Mouse (Mus musculus) heart, embryonic 12.5 days (tissue): ENCODE results near the gene Clcnka. TPM values are rescaled to one million over a fixed set of nuclear protein-coding genes. Genes with fewer than 3 reads are reported as not detected.

Experiments
- ATAC-seq: fragments of 200-750 bp; cut with Nextera tagmentation; 2 replicates; pipeline ENCODE4 v1.8.0; 2017; ENCODE audit warnings: moderate TSS enrichment, moderate library complexity; ENCODE audit not compliant: insufficient number of reproducible peaks, low FRiP score
- H3K27ac ChIP-seq: fragments of 300-500 bp; sonication (generic); 2 replicates; pipeline ENCODE4 v1.5.1; 2016; ENCODE audit warnings: mild to moderate bottlenecking, moderate library complexity; ENCODE audit not compliant: poor library complexity, severe bottlenecking
- H3K27me3 ChIP-seq: fragments of 300-500 bp; sonication (generic); replicated peaks from 2 replicates; pipeline ENCODE4 v1.6.1; 2016; ENCODE audit warnings: mild to moderate bottlenecking, moderate library complexity
- H3K36me3 ChIP-seq: fragments of 300-500 bp; sonication (generic); 2 replicates; pipeline ENCODE4 v1.6.1; 2016; ENCODE audit warnings: mild to moderate bottlenecking, moderate library complexity
- H3K4me1 ChIP-seq: fragments of 300-500 bp; sonication (generic); replicated peaks from 2 replicates; pipeline ENCODE4 v1.6.1; 2016; ENCODE audit warnings: mild to moderate bottlenecking
- H3K4me2 ChIP-seq: fragments of 300-500 bp; sonication (generic); 2 replicates; pipeline ENCODE4 v1.6.1; 2016; ENCODE audit warnings: mild to moderate bottlenecking, moderate library complexity
- H3K4me3 ChIP-seq: fragments of 300-500 bp; sonication (generic); 2 replicates; pipeline ENCODE4 v1.5.1; 2016; ENCODE audit warnings: mild to moderate bottlenecking
- H3K9ac ChIP-seq: fragments of 300-500 bp; sonication (generic); 2 replicates; pipeline ENCODE4 v1.6.1; 2016; ENCODE audit warnings: mild to moderate bottlenecking, moderate library complexity
- H3K9me3 ChIP-seq: fragments of 300-500 bp; sonication (generic); replicated peaks from 2 replicates; pipeline ENCODE4 v1.6.1; 2016; ENCODE audit warnings: mild to moderate bottlenecking, moderate library complexity
- WGBS: fragments of 180-500 bp; shearing (Covaris S2); methylation state at CpG from one replicate; pipeline ENCODE4 v1.1.7; 2016; 5-methylcytosine and 5-hydroxymethylcytosine counted together
- polyA plus RNA-seq: library from polyadenylated mRNA; unstranded; fragments of >200 nt; fragmentation: Nextera tagmentation; extraction: Ambion mirVana; gene quantifications from 2 replicates; pipeline ENCODE4 v1.2.1, GENCODE M21; 2016

The Clcnka gene
- polyA plus RNA-seq, 1 experiment from 2014 or later: 0.06 TPM

GRCm38 (mm10) chr4:141397861-141398260 lies 663 bp downstream of the Clcnka start:
- no peak overlapping the region for H3K4me2 ChIP-seq
- H3K9ac ChIP-seq: no peak overlapping the region; the same call in 1 of the 2 replicates
- no peak for ATAC-seq
- H3K4me3 ChIP-seq: no peak overlapping the region
- H3K4me1 ChIP-seq: peaks cover 8% of the 10 kb centered on the region
- H3K27me3 ChIP-seq: peaks cover 42% of the 10 kb centered on the region
- WGBS: 71% methylated on average over 12 of the region's 12 CpGs
- no peaks in the 10 kb centered on the region for H3K9me3 ChIP-seq
- no peaks in the 10 kb centered on the region for H3K36me3 ChIP-seq
- no peak overlapping the region for H3K27ac ChIP-seq

DNA sequence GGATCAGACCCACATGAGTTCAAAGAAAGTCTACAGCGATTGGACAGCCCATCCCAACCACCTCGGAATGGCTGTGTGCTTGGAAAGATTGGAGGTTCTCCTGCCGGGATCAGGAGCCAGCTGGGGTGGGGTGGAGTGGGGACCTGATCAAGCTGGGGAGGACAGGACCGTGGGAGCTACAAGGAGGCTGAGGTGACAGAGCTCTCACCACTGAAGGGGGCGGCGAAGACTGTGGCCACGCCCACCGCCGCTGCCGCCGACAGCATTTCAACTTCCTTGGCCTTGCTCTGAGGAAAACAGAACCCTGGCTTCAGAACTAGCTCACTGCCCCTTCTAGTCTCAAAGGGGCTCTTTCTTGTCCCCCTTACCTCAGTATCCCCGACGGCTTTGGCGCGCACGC lies 3.8 kb downstream of the Clcnka start:
- H3K9me3 ChIP-seq: no peaks in the 10 kb centered on the region
- H3K4me3 ChIP-seq: peak overlapping the region; percentile 18; the same call in 1 of the 2 replicates
- H3K27me3 ChIP-seq: peaks cover 55% of the 10 kb centered on the region
- 9% methylated on average over 16 of the region's 16 CpGs for WGBS
- peaks cover 8% of the 10 kb centered on the region for H3K4me1 ChIP-seq
- no peaks in the 10 kb centered on the region for H3K36me3 ChIP-seq
- H3K9ac ChIP-seq: no peak overlapping the region
- H3K4me2 ChIP-seq: peak overlapping the region; percentile 57
- ATAC-seq: no peak
- H3K27ac ChIP-seq: no peak overlapping the region

- Histone ChIP-seq H3K4me2 (no peak overlapping the region), H3K36me3 (no peaks in the 10 kb centered on the region), H3K4me3 (no peak overlapping the region), H3K9ac (no peak overlapping the region), H3K27ac (no peak overlapping the region), H3K9me3 (no peaks in the 10 kb centered on the region), H3K4me1 (peaks cover 11% of the 10 kb centered on the region), H3K27me3 (peaks cover 33% of the 10 kb centered on the region)
- WGBS: 71% methylated on average over 12 of the region's 12 CpGs
- no peak for ATAC-seq
Measured at GRCm38 (mm10) chr4:141391293-141391692, 7.2 kb downstream of the Clcnka start.

DNA sequence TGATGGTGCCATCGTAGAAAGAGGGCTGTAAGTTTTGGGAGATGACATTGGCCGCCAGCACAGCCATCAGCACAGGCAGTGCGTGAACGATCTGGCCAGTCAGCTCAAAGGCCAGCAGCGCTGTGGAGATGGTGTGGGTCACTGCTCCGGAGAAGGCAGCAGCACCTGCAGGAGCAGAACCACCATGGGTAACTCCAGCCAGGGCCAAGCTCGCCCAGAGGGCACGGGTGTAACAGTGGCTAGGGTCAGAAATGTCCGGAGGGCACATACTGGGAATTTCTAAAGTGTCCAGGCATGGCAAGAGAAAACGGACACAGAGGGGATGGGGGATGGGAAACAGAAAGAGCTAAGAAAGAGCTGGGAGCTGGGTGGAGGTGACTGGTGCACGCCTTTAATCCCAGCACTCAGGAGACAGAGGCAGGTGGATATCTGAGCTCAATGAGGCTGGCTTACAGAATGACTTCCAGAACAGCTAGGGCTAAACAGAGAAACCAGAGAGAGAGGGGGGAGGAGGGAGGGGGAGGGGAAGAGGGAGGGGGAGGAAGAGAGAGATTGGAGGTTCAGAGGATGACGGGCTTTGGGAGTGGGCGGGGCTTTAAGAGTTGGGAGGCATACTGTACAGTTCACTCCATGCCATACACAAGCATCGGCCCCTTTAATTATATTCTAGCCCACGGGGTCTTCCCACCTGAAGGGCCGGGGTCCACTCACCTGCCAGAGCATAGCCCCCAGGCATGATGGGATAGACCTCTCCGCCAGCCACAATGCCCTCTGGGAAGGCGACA lies 9.0 kb downstream of the Clcnka start:
- WGBS: 60% methylated on average over 18 of the region's 18 CpGs
- H3K4me2 ChIP-seq: no peak overlapping the region
- no peak overlapping the region for H3K27ac ChIP-seq
- H3K4me1 ChIP-seq: 0 out of 2 replicates have a peak, but pooled peaks cover 10% of the 10 kb centered on the region
- no peaks in the 10 kb centered on the region for H3K36me3 ChIP-seq
- ATAC-seq: no peak
- H3K9ac ChIP-seq: no peak overlapping the region
- no peaks in the 10 kb centered on the region for H3K9me3 ChIP-seq
- peaks cover 25% of the 10 kb centered on the region for H3K27me3 ChIP-seq
- no peak overlapping the region for H3K4me3 ChIP-seq

DNA sequence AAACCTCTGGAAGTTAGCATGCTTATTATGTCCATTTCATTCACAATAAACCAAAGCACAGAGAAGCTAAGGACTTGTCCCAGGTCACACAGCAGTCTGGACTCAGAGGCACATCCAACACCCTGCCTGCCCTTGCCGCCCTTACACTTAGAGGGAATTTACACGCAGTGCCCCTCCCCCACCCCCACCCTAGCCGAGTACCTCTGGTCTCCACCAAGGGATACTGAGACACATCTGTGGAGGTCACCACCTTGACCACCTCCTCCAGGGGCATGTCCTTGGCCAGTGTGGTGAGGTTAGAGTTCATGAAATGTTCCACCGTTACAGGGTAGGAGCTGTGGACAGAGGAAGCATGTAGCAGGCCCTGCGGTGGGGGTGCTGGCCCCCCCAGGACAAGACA lies 10.6 kb downstream of the Clcnka start:
- H3K27me3 ChIP-seq: peaks cover 37% of the 10 kb centered on the region
- H3K9me3 ChIP-seq: no peaks in the 10 kb centered on the region
- H3K4me1 ChIP-seq: peaks cover 18% of the 10 kb centered on the region; the same call in 1 of the 2 replicates
- H3K9ac ChIP-seq: no peak overlapping the region
- H3K27ac ChIP-seq: no peak overlapping the region
- no peak overlapping the region for H3K4me3 ChIP-seq
- no peak overlapping the region for H3K4me2 ChIP-seq
- 56% methylated on average over 5 of the region's 5 CpGs for WGBS
- ATAC-seq: no peak
- no peaks in the 10 kb centered on the region for H3K36me3 ChIP-seq

- no peak overlapping the region for H3K4me2 ChIP-seq
- 18% methylated on average over 5 of the region's 5 CpGs for WGBS
- H3K4me1 ChIP-seq: peaks cover 25% of the 10 kb centered on the region
- H3K9me3 ChIP-seq: no peaks in the 10 kb centered on the region
- ATAC-seq: no peak
- H3K9ac ChIP-seq: no peak overlapping the region
- H3K27ac ChIP-seq: no peak overlapping the region
- no peak overlapping the region for H3K4me3 ChIP-seq
- H3K36me3 ChIP-seq: no peaks in the 10 kb centered on the region
- H3K27me3 ChIP-seq: peaks cover 44% of the 10 kb centered on the region
Measured at GRCm38 (mm10) chr4:141387093-141387784, 11.3 kb downstream of the Clcnka start.

GRCm38 (mm10) chr4:141386150-141386549 lies 12.4 kb downstream of the Clcnka start:
- no peak for ATAC-seq
- Histone ChIP-seq H3K9ac (no peak overlapping the region), H3K27me3 (peaks cover 47% of the 10 kb centered on the region), H3K36me3 (no peaks in the 10 kb centered on the region), H3K4me1 (peaks cover 29% of the 10 kb centered on the region), H3K4me3 (no peak overlapping the region), H3K9me3 (no peaks in the 10 kb centered on the region), H3K4me2 (no peak overlapping the region), H3K27ac (no peak overlapping the region)
- 69% methylated on average over 7 of the region's 7 CpGs for WGBS

- Histone ChIP-seq H3K4me2 (no peak overlapping the region), H3K4me1 (peaks cover 29% of the 10 kb centered on the region), H3K9me3 (no peaks in the 10 kb centered on the region), H3K27me3 (peaks cover 54% of the 10 kb centered on the region), H3K36me3 (no peaks in the 10 kb centered on the region), H3K4me3 (no peak overlapping the region), H3K9ac (no peak overlapping the region), H3K27ac (no peak overlapping the region)
- peak; percentile 8; the same call in 1 of the 2 replicates for ATAC-seq
- WGBS: 0% methylated on average over 6 of the region's 7 CpGs
Measured at GRCm38 (mm10) chr4:141385275-141385674, 13.2 kb downstream of the Clcnka start.

DNA sequence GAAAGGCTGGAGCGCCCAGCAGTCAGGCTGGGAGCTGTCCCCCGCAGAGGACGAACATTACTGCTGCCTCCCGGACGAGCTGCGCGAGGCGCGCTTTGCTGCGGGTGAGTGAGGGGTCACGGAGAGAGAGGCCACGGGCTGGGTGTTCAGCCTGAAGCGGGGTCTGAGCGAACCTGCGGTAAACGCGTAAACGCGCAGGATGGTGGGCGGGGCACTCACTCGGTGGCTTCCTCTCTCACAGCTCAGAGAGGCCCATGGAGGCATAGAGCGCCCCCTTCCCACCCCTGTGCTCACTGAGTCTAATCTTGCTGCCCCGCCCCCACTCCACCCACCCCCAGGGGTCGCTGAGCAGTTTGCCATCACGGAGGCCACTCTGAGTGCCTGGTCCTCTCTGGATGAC lies 16.1 kb downstream of the Clcnka start:
- peak overlapping the region; percentile 51; the same call in 1 of the 2 replicates for H3K9ac ChIP-seq
- no peak for ATAC-seq
- 1% methylated on average over 25 of the region's 25 CpGs for WGBS
- H3K4me3 ChIP-seq: peak overlapping the region; percentile 44
- H3K27me3 ChIP-seq: peaks cover 60% of the 10 kb centered on the region
- H3K9me3 ChIP-seq: no peaks in the 10 kb centered on the region
- H3K4me1 ChIP-seq: peaks cover 26% of the 10 kb centered on the region
- H3K36me3 ChIP-seq: no peaks in the 10 kb centered on the region
- H3K4me2 ChIP-seq: peak overlapping the region; percentile 80
- H3K27ac ChIP-seq: no peak overlapping the region

DNA sequence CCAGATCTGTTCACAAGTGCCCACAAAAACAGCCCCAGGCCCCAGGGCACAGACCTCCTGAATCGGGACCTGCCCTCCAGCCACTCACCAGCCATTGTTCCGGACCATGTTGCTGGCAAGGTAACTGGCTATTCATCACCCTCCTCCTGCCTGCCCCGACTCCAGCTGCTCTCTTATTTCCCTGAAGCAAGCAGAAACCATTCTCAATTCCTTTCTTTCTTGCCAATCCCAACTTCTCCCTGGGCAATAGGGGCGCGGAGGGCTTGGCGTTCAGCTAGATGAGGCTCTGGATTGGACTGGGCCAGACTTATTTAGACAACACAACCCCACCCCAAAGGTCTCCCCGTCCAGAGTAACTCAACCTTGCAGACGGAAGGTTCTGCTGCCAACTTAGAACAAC lies 18.9 kb downstream of the Clcnka start:
- Histone ChIP-seq H3K27me3 (peaks cover 54% of the 10 kb centered on the region), H3K27ac (no peak overlapping the region), H3K9me3 (no peaks in the 10 kb centered on the region), H3K4me2 (no peak overlapping the region), H3K36me3 (no peaks in the 10 kb centered on the region), H3K9ac (no peak overlapping the region), H3K4me3 (no peak overlapping the region), H3K4me1 (peaks cover 20% of the 10 kb centered on the region)
- 74% methylated on average over 8 of the region's 8 CpGs for WGBS
- no peak for ATAC-seq

DNA sequence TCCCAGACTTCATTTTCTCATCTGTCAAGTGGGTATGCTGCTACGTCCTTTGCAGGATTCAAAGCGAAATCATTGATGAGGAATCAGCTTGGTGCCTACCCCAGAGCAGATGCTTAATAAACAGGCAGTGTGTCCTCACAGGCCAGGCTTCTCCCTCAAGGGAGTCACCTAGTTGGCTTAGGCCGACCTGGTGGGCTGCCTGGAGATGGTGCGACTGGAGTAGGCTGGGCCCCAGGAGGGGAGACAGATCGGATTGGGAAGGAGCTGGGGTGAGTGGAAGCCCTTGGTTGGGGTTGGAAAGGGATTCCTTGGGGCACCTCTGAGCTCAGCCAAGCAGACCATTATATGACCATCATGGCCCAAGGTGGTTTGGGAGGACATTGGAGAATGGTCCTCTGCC lies 26.1 kb downstream of the Clcnka start:
- H3K4me3 ChIP-seq: no peak overlapping the region
- WGBS: 87% methylated on average over 5 of the region's 5 CpGs
- H3K27ac ChIP-seq: no peak overlapping the region
- peaks cover 12% of the 10 kb centered on the region for H3K4me1 ChIP-seq
- H3K36me3 ChIP-seq: no peaks in the 10 kb centered on the region
- no peak overlapping the region for H3K4me2 ChIP-seq
- H3K27me3 ChIP-seq: peaks cover 35% of the 10 kb centered on the region
- ATAC-seq: no peak
- H3K9me3 ChIP-seq: no peaks in the 10 kb centered on the region
- H3K9ac ChIP-seq: no peak overlapping the region
